9 mouse cellular contexts compared by ENCODE assay signal in the genomic region with DNA sequence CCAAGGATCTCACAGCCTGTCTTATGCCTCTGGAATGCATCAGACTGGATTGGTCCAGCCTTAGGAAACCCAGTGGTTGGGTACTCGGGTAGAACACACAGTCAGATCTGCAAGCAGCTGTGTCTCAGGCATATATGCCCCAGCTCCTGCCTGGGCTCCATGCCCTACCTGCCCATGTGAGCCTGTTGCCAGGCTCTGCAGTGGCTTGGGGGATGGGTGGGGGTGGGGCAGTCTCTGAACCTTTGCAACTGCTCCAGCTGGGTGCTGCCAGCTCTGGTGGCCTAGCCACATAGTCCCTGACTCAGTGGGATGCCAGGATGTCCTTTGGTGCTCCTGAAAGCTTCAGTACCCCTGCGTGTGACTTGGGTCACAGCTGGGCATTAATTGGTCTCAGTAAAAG. TPM values are rescaled to one million over a fixed set of nuclear protein-coding genes. Genes with fewer than 3 reads are reported as not detected.
DNase-seq lines count a peak whose midpoint lies in the region; ATAC-seq and TF ChIP-seq lines count a peak whose summit lies in the region.
"Had no signal": no experiment of that assay in that cellular context is flagged by ENCODE, and none has a peak within 500 bp of the region (broad histone marks: within the 10 kb centered on the region; RNA-seq: fewer than 3 reads in every experiment).

No protein-coding gene starts in this region.

- peak overlapping the region; percentile 65 for H3K4me2 ChIP-seq in forebrain, postnatal 0 days (ENCODE audit: low read depth)

- DNase-seq in spleen, adult 2 months (ENCODE audit: low read depth in 1 of 2, low spot score in 2 of 2) = no peak
- no peak for DNase-seq in spleen, postnatal 4 days (ENCODE audit: low spot score in 2 of 2)
- no peak for DNase-seq in forebrain, postnatal 0 days
- DNase-seq in layer of hippocampus, adult 8-10 months (ENCODE audit: low spot score in 2 of 2) = no peak
- DNase-seq in layer of hippocampus, postnatal 25 days (ENCODE audit: extremely low spot score in 1 of 2, low spot score in 1 of 2) = no peak
- DNase-seq: cerebellum, adult 18-20 months; kidney, postnatal 14 days had no signal

- 0 out of 2 replicates have a peak overlapping the region, but pooled peaks have one; percentile 49 for H3K27ac ChIP-seq in spleen, adult 2 months (ENCODE audit: insufficient read depth, low read length)
- H3K27ac ChIP-seq in forebrain, postnatal 0 days (ENCODE audit: low read depth, low read length) = no peak overlapping the region

- no peak for ATAC-seq in forebrain, postnatal 0 days
- ATAC-seq in megakaryocyte-erythroid progenitor cell, adult 5-6 weeks (replicated peaks; ENCODE audit: low FRiP score, low TSS enrichment, poor library complexity, severe bottlenecking) = 0 out of 2 replicates have a peak, but pooled peaks have one; percentile 17
- ATAC-seq in inflammation-experienced regulatory T-cells, adult 6 months = no peak

- H3K4me3 ChIP-seq in spleen, adult 2 months (ENCODE audit: extremely low read depth, insufficient read depth, insufficient read length) = peak overlapping the region; percentile 77
- no peak overlapping the region for H3K4me3 ChIP-seq in forebrain, postnatal 0 days (ENCODE audit: low read depth, low read length)

- WGBS in spleen, adult 2 months = 10% methylated on average over 2 of the region's 2 CpGs
- WGBS in forebrain, postnatal 0 days = 11% methylated on average over 2 of the region's 2 CpGs

- H3K27me3 ChIP-seq in spleen, adult 2 months (ENCODE audit: control insufficient read depth, insufficient read depth, low read length) = no peaks in the 10 kb centered on the region
- H3K27me3 ChIP-seq in forebrain, postnatal 0 days (ENCODE audit: insufficient read depth, low read length) = no peaks in the 10 kb centered on the region

- no peak for TF ChIP-seq POLR2A in spleen, adult 2 months (IDR thresholded peaks at IDR 0.05; ENCODE audit: low read depth, low read length)

- no peaks in the 10 kb centered on the region for H3K36me3 ChIP-seq in spleen, adult 2 months (ENCODE audit: control insufficient read depth, insufficient read depth, low read length)
- H3K36me3 ChIP-seq in forebrain, postnatal 0 days (ENCODE audit: insufficient read depth) = no peaks in the 10 kb centered on the region

- H3K9me3 ChIP-seq in forebrain, postnatal 0 days (ENCODE audit: low read length) = no peaks in the 10 kb centered on the region

- no peak overlapping the region for H3K9ac ChIP-seq in forebrain, postnatal 0 days

- no peak for TF ChIP-seq CTCF in spleen, adult 2 months (IDR thresholded peaks at IDR 0.05; ENCODE audit: extremely low read depth, insufficient read depth, insufficient read length, insufficient replicate concordance)
- no peak for TF ChIP-seq CTCF in forebrain, postnatal 0 days (IDR thresholded peaks at IDR 0.05; ENCODE audit: low read depth)

- H3K4me1 ChIP-seq in spleen, adult 2 months (ENCODE audit: control insufficient read depth, insufficient read depth, insufficient read length) = peaks cover 13% of the 10 kb centered on the region; the same call in 1 of the 2 replicates
- H3K4me1 ChIP-seq in forebrain, postnatal 0 days (ENCODE audit: insufficient read depth) = peaks cover 9% of the 10 kb centered on the region; the same call in 1 of the 2 replicates

RNA-seq across cellular contexts. Expression of gene Vsig8, which starts 6.4 kb away (rescaled TPM):
- polyA plus RNA-seq in spleen, adult 2 months (2012; rRNA removed) = 0.09 and 0.29 TPM in 2 replicates
- total RNA-seq in forebrain, postnatal 0 days (2014; rRNA removed) = 0.71 and 1.0 TPM in 2 replicates
- polyA plus RNA-seq in forebrain, postnatal 0 days (2015; fragmentation: Nextera tagmentation; extraction: Ambion mirVana) = 0.45 and 0.67 TPM in 2 replicates
- total RNA-seq in megakaryocyte-erythroid progenitor cell, adult 5-6 weeks (2014; fragmentation: Nextera tagmentation) = not detected in 2 replicates
- total RNA-seq in megakaryocyte-erythroid progenitor cell, adult 5-6 weeks (2017) = not detected in 2 replicates
- under 1 TPM in 3 of 4 experiments, not detected in 1; 0.56 to 0.71 (median 0.64) TPM for total RNA-seq in layer of hippocampus, adult 8-10 months (2022)
- not detected for polyA plus RNA-seq in inflammation-experienced regulatory T-cells, adult 6 months (2017; shearing (Covaris generic))
- under 1 TPM; 0.39 to 0.56 TPM for total RNA-seq in layer of hippocampus, postnatal 25 days (2021)

RNA-seq across cellular contexts. Expression of gene Cfap45, which starts 28.7 kb away (rescaled TPM):
- polyA plus RNA-seq in spleen, adult 2 months (2012; rRNA removed) = 0.19 and 0.20 TPM in 2 replicates
- 3.0 and 5.1 TPM in 2 replicates for total RNA-seq in forebrain, postnatal 0 days (2014; rRNA removed)
- polyA plus RNA-seq in forebrain, postnatal 0 days (2015; fragmentation: Nextera tagmentation; extraction: Ambion mirVana) = 3.9 and 5.5 TPM in 2 replicates
- total RNA-seq in megakaryocyte-erythroid progenitor cell, adult 5-6 weeks (2014; fragmentation: Nextera tagmentation) = not detected in 2 replicates
- total RNA-seq in megakaryocyte-erythroid progenitor cell, adult 5-6 weeks (2017) = 0.75 TPM in 1 of 2 replicates, not detected in the other
- total RNA-seq in layer of hippocampus, adult 8-10 months (2022) = 1 to 10 TPM; 4.7 to 7.4 (median 5.6) TPM
- polyA plus RNA-seq in inflammation-experienced regulatory T-cells, adult 6 months (2017; shearing (Covaris generic)) = 1 to 10 TPM in 2 of 3 experiments, under 1 TPM in 1; 0.43 to 1.5 (median 1.2) TPM
- 1 to 10 TPM; 3.1 to 3.9 TPM for total RNA-seq in layer of hippocampus, postnatal 25 days (2021)

RNA-seq across cellular contexts. Expression of gene Slamf8, which starts 41.1 kb away (rescaled TPM):
- polyA plus RNA-seq in spleen, adult 2 months (2012; rRNA removed) = 15.8 and 18.6 TPM in 2 replicates
- not detected in 2 replicates for total RNA-seq in forebrain, postnatal 0 days (2014; rRNA removed)
- 0.08 TPM in 1 of 2 replicates, not detected in the other for polyA plus RNA-seq in forebrain, postnatal 0 days (2015; fragmentation: Nextera tagmentation; extraction: Ambion mirVana)
- not detected in 2 replicates for total RNA-seq in megakaryocyte-erythroid progenitor cell, adult 5-6 weeks (2014; fragmentation: Nextera tagmentation)
- not detected in 2 replicates for total RNA-seq in megakaryocyte-erythroid progenitor cell, adult 5-6 weeks (2017)
- under 1 TPM in 2 of 4 experiments, not detected in 2; 0.59 to 0.92 TPM for total RNA-seq in layer of hippocampus, adult 8-10 months (2022)
- 1 to 10 TPM in 2 of 3 experiments, under 1 TPM in 1; 0.40 to 1.6 (median 1.1) TPM for polyA plus RNA-seq in inflammation-experienced regulatory T-cells, adult 6 months (2017; shearing (Covaris generic))
- total RNA-seq in layer of hippocampus, postnatal 25 days (2021) = not detected

RNA-seq across cellular contexts. Expression of gene Tagln2, which starts 49.5 kb away (rescaled TPM):
- polyA plus RNA-seq in spleen, adult 2 months (2012; rRNA removed) = 186 and 208 TPM in 2 replicates
- 31.5 and 33.8 TPM in 2 replicates for total RNA-seq in forebrain, postnatal 0 days (2014; rRNA removed)
- 42.8 and 48.5 TPM in 2 replicates for polyA plus RNA-seq in forebrain, postnatal 0 days (2015; fragmentation: Nextera tagmentation; extraction: Ambion mirVana)
- total RNA-seq in megakaryocyte-erythroid progenitor cell, adult 5-6 weeks (2014; fragmentation: Nextera tagmentation) = 244 and 269 TPM in 2 replicates
- total RNA-seq in megakaryocyte-erythroid progenitor cell, adult 5-6 weeks (2017) = 147 and 171 TPM in 2 replicates
- 10 to 100 TPM; 11.7 to 21.0 (median 16.7) TPM for total RNA-seq in layer of hippocampus, adult 8-10 months (2022)
- polyA plus RNA-seq in inflammation-experienced regulatory T-cells, adult 6 months (2017; shearing (Covaris generic)) = 100 to 1,000 TPM; 260 to 650 (median 280) TPM
- 10 to 100 TPM; 10.4 to 12.1 TPM for total RNA-seq in layer of hippocampus, postnatal 25 days (2021)

RNA-seq across cellular contexts. Expression of gene Fcrl6, which starts 53.0 kb away (rescaled TPM):
- 0.06 TPM in 1 of 2 replicates, not detected in the other for polyA plus RNA-seq in spleen, adult 2 months (2012; rRNA removed)
- not detected in 2 replicates for total RNA-seq in forebrain, postnatal 0 days (2014; rRNA removed)
- 0.18 TPM in 1 of 2 replicates, not detected in the other for polyA plus RNA-seq in forebrain, postnatal 0 days (2015; fragmentation: Nextera tagmentation; extraction: Ambion mirVana)
- not detected in 2 replicates for total RNA-seq in megakaryocyte-erythroid progenitor cell, adult 5-6 weeks (2014; fragmentation: Nextera tagmentation)
- total RNA-seq in megakaryocyte-erythroid progenitor cell, adult 5-6 weeks (2017) = not detected in 2 replicates
- under 1 TPM in 1 of 4 experiments, not detected in 3; 0.25 TPM for total RNA-seq in layer of hippocampus, adult 8-10 months (2022)
- under 1 TPM in 1 of 3 experiments, not detected in 2; 0.28 TPM for polyA plus RNA-seq in inflammation-experienced regulatory T-cells, adult 6 months (2017; shearing (Covaris generic))
- not detected for total RNA-seq in layer of hippocampus, postnatal 25 days (2021)
